Mouse (Mus musculus): ENCODE measurements around the gene Phactr1.

Gene Phactr1

GRCm38 (mm10) chr13:42982646-42983045 is 302.2 kb downstream of the Phactr1 start:
- DNase-seq = no peak

- DNase-seq = no peak
Measured at GRCm38 (mm10) chr13:42985806-42986205, 305.4 kb downstream of the Phactr1 start.

- DNase-seq = peak; percentile 48
Measured at GRCm38 (mm10) chr13:42987931-42988579, 307.6 kb downstream of the Phactr1 start.

GRCm38 (mm10) chr13:42989481-42989880 is 309.1 kb downstream of the Phactr1 start:
- peak; percentile 23 for DNase-seq

- DNase-seq = no peak
Measured at GRCm38 (mm10) chr13:42990051-42990450, 309.6 kb downstream of the Phactr1 start.

GRCm38 (mm10) chr13:42990493-42991111 is 310.2 kb downstream of the Phactr1 start:
- no peak for DNase-seq

- DNase-seq = no peak
Measured at GRCm38 (mm10) chr13:42991164-42991563, 310.7 kb downstream of the Phactr1 start.

- peak; percentile 11 for DNase-seq
Measured at GRCm38 (mm10) chr13:42992306-42992705, 311.9 kb downstream of the Phactr1 start.

GRCm38 (mm10) chr13:42994276-42994675 is 313.9 kb downstream of the Phactr1 start:
- no peak for DNase-seq

- DNase-seq = no peak
Measured at GRCm38 (mm10) chr13:42996188-42996587, 315.8 kb downstream of the Phactr1 start.

GRCm38 (mm10) chr13:42999287-42999686 is 318.9 kb downstream of the Phactr1 start:
- DNase-seq = no peak

- DNase-seq = peak; percentile 56
Measured at GRCm38 (mm10) chr13:43005131-43005579, 324.7 kb downstream of the Phactr1 start.

GRCm38 (mm10) chr13:43008466-43008865 is 328.0 kb downstream of the Phactr1 start:
- no peak for DNase-seq

- DNase-seq = no peak
Measured at GRCm38 (mm10) chr13:43009596-43009995, 329.2 kb downstream of the Phactr1 start.

GRCm38 (mm10) chr13:43011516-43011915 is 331.1 kb downstream of the Phactr1 start:
- no peak for DNase-seq

- DNase-seq = no peak
Measured at GRCm38 (mm10) chr13:43013984-43014383, 333.6 kb downstream of the Phactr1 start.

- DNase-seq = no peak
Measured at GRCm38 (mm10) chr13:43015768-43016167, 335.3 kb downstream of the Phactr1 start.

- no peak for DNase-seq
Measured at GRCm38 (mm10) chr13:43018863-43019262, 338.4 kb downstream of the Phactr1 start.

GRCm38 (mm10) chr13:43021031-43021430 is 340.6 kb downstream of the Phactr1 start:
- DNase-seq = peak; percentile 46

GRCm38 (mm10) chr13:43023005-43023404 is 342.6 kb downstream of the Phactr1 start:
- DNase-seq = no peak

- DNase-seq = no peak
Measured at GRCm38 (mm10) chr13:43027568-43027967, 347.1 kb downstream of the Phactr1 start.

GRCm38 (mm10) chr13:43030222-43030621 is 349.8 kb downstream of the Phactr1 start:
- no peak for DNase-seq

GRCm38 (mm10) chr13:43032451-43032850 is 352.0 kb downstream of the Phactr1 start:
- DNase-seq = no peak

GRCm38 (mm10) chr13:43036510-43036909 is 356.1 kb downstream of the Phactr1 start:
- no peak for DNase-seq

GRCm38 (mm10) chr13:43042766-43043165 is 362.3 kb downstream of the Phactr1 start:
- no peak for DNase-seq

Measured in kidney, postnatal 14 days (tissue).